Mouse (Mus musculus) embryonic facial prominence, embryonic 13.5 days (tissue): Measurements from ENCODE around the gene Smad3. TPM values are rescaled to one million over a fixed set of nuclear protein-coding genes. Genes with fewer than 3 reads are reported as not detected.

ENCODE experiments used
- ATAC-seq: fragments of 200-750 bp; cut with Nextera tagmentation; 2 replicates; pipeline ENCODE4 v1.8.0; 2017; ENCODE audit warnings: low read depth; ENCODE audit not compliant: insufficient number of reproducible peaks, insufficient read depth, low FRiP score, low TSS enrichment
- H3K27ac ChIP-seq: fragments of 300-500 bp; sonication (generic); 2 replicates; pipeline ENCODE4 v1.5.1; 2015; ENCODE audit warnings: moderate library complexity, mild to moderate bottlenecking, inconsistent platforms
- H3K27me3 ChIP-seq: fragments of 300-500 bp; sonication (generic); 2 replicates; pipeline ENCODE4 v1.6.1; 2015; ENCODE audit warnings: mild to moderate bottlenecking, inconsistent platforms
- H3K36me3 ChIP-seq: fragments of 300-500 bp; sonication (generic); 2 replicates; pipeline ENCODE4 v1.6.1; 2015; ENCODE audit warnings: mild to moderate bottlenecking, inconsistent platforms
- H3K4me1 ChIP-seq: fragments of 300-500 bp; sonication (generic); 2 replicates; pipeline ENCODE4 v1.6.1; 2015; ENCODE audit warnings: inconsistent platforms
- H3K4me2 ChIP-seq: fragments of 300-500 bp; sonication (generic); 2 replicates; pipeline ENCODE4 v1.6.1; 2015; ENCODE audit warnings: moderate library complexity, mild to moderate bottlenecking, inconsistent platforms
- H3K4me3 ChIP-seq: fragments of 300-500 bp; sonication (generic); 2 replicates; pipeline ENCODE4 v1.5.1; 2015; ENCODE audit warnings: mild to moderate bottlenecking, inconsistent platforms
- H3K9ac ChIP-seq: fragments of 300-500 bp; sonication (generic); 2 replicates; pipeline ENCODE4 v1.6.1; 2015; ENCODE audit warnings: mild to moderate bottlenecking, inconsistent platforms
- H3K9me3 ChIP-seq: fragments of 300-500 bp; sonication (generic); 2 replicates; pipeline ENCODE4 v1.6.1; 2016; ENCODE audit warnings: inconsistent platforms
- WGBS: fragments of 180-500 bp; shearing (Covaris S2); methylation state at CpG from one replicate; pipeline ENCODE4 v1.1.7; 2015; ENCODE audit warnings: mixed read lengths; 5-methylcytosine and 5-hydroxymethylcytosine counted together
- polyA plus RNA-seq: library from polyadenylated mRNA; unstranded; fragments of >200 nt; fragmentation: Nextera tagmentation; extraction: Ambion mirVana; gene quantifications from 2 replicates; pipeline ENCODE4 v1.2.1, GENCODE M21; 2015

Gene Smad3
- polyA plus RNA-seq, 1 experiment from 2014 or later, result 29.8 TPM

DNA sequence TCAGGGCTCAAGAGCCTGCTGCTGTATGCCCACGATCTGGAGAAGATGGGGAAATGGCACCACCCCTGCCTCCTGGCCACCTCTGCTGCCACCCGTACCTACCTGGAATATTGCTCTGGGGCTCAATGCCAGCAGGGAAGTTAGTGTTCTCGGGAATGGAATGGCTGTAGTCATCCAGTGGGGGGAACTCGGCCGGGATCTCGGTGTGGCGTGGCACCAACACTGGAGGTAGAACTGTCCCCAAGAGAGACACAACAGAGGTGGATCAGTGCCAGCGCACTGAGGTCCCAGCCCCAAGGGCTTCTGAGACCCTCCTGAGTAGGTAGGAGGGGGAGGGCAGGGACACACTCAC is 90.4 kb downstream of the Smad3 start:
- 0 out of 2 replicates have a peak overlapping the region, but pooled peaks have one; percentile 7 for H3K9ac ChIP-seq
- peaks cover 47% of the 10 kb centered on the region for H3K36me3 ChIP-seq
- no peak overlapping the region for H3K4me3 ChIP-seq
- WGBS, result 78% methylated on average over 8 of the region's 8 CpGs
- no peaks in the 10 kb centered on the region for H3K9me3 ChIP-seq
- H3K27me3 ChIP-seq, result no peaks in the 10 kb centered on the region
- ATAC-seq, result no peak
- peaks cover 71% of the 10 kb centered on the region for H3K4me1 ChIP-seq
- peak overlapping the region; percentile 29; the same call in 1 of the 2 replicates for H3K27ac ChIP-seq
- H3K4me2 ChIP-seq, result no peak overlapping the region

- ATAC-seq, result no peak
- Histone ChIP-seq H3K4me1 (peaks cover 73% of the 10 kb centered on the region), H3K4me3 (no peak overlapping the region), H3K27ac (peak overlapping the region; percentile 29; the same call in 1 of the 2 replicates), H3K9me3 (no peaks in the 10 kb centered on the region), H3K36me3 (peaks cover 53% of the 10 kb centered on the region), H3K27me3 (no peaks in the 10 kb centered on the region), H3K4me2 (no peak overlapping the region), H3K9ac (no peak overlapping the region)
- WGBS, result 69% methylated on average over 18 of the region's 18 CpGs
Measured at GRCm38 (mm10) chr9:63666612-63667372, 91.0 kb downstream of the Smad3 start.

GRCm38 (mm10) chr9:63664792-63665646 is 92.8 kb downstream of the Smad3 start:
- Histone ChIP-seq H3K36me3 (peaks cover 64% of the 10 kb centered on the region), H3K27me3 (no peaks in the 10 kb centered on the region), H3K4me1 (peaks cover 78% of the 10 kb centered on the region), H3K4me3 (no peak overlapping the region), H3K27ac (peak overlapping the region; percentile 60), H3K9ac (no peak overlapping the region), H3K9me3 (no peaks in the 10 kb centered on the region), H3K4me2 (no peak overlapping the region)
- 32% methylated on average over 13 of the region's 13 CpGs for WGBS
- 0 out of 2 replicates have a peak, but pooled peaks have one; percentile 23 for ATAC-seq

- no peak overlapping the region for H3K9ac ChIP-seq
- no peaks in the 10 kb centered on the region for H3K9me3 ChIP-seq
- H3K27ac ChIP-seq, result peak overlapping the region; percentile 60; the same call in 1 of the 2 replicates
- 58% methylated on average over 2 of the region's 2 CpGs for WGBS
- H3K4me1 ChIP-seq, result peaks cover 84% of the 10 kb centered on the region
- no peak overlapping the region for H3K4me2 ChIP-seq
- ATAC-seq, result no peak
- H3K4me3 ChIP-seq, result no peak overlapping the region
- no peaks in the 10 kb centered on the region for H3K27me3 ChIP-seq
- H3K36me3 ChIP-seq, result peaks cover 69% of the 10 kb centered on the region
Measured at GRCm38 (mm10) chr9:63664300-63664745, 93.5 kb downstream of the Smad3 start.

- Histone ChIP-seq H3K9ac (no peak overlapping the region), H3K4me1 (peaks cover 84% of the 10 kb centered on the region), H3K27me3 (no peaks in the 10 kb centered on the region), H3K4me2 (no peak overlapping the region), H3K4me3 (no peak overlapping the region), H3K27ac (peak overlapping the region; percentile 44; the same call in 1 of the 2 replicates), H3K36me3 (peaks cover 69% of the 10 kb centered on the region), H3K9me3 (no peaks in the 10 kb centered on the region)
- 30% methylated on average over 10 of the region's 10 CpGs for WGBS
- no peak for ATAC-seq
Measured at GRCm38 (mm10) chr9:63663222-63663621, 94.6 kb downstream of the Smad3 start.

DNA sequence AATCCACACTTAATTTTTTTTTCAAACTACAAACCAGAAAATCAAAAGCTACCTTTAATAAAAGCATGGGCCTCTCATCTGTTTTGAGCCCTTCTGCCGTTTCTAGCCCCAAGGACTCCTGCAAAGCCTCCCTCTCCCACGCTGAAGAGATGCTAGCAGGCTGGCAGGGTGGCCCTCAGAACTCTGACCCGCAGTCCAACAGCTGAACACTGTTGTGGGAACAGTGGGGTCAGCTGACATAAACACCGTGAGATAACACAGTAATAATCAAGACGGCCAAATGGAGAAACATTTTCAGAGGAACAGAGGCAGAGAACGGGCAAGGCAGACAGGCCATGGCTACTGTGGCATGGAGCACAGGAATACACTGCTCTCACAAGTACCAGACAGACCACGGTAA is 95.0 kb downstream of the Smad3 start:
- 63% methylated on average over 7 of the region's 7 CpGs for WGBS
- Histone ChIP-seq H3K4me1 (peaks cover 85% of the 10 kb centered on the region), H3K27ac (no peak overlapping the region)

GRCm38 (mm10) chr9:63660691-63661090 is 97.1 kb downstream of the Smad3 start:
- H3K4me2 ChIP-seq, result no peak overlapping the region
- peaks cover 52% of the 10 kb centered on the region for H3K36me3 ChIP-seq
- no peak overlapping the region for H3K9ac ChIP-seq
- peaks cover 84% of the 10 kb centered on the region for H3K4me1 ChIP-seq
- 88% methylated on average over 3 of the region's 3 CpGs for WGBS
- H3K27ac ChIP-seq, result no peak overlapping the region
- no peaks in the 10 kb centered on the region for H3K9me3 ChIP-seq
- H3K4me3 ChIP-seq, result no peak overlapping the region
- no peaks in the 10 kb centered on the region for H3K27me3 ChIP-seq
- no peak for ATAC-seq

More for the DNA sequence above, 95.0 kb downstream of the Smad3 start:
- no peaks in the 10 kb centered on the region for H3K9me3 ChIP-seq
- no peak overlapping the region for H3K4me3 ChIP-seq
- H3K4me2 ChIP-seq, result no peak overlapping the region
- H3K9ac ChIP-seq, result no peak overlapping the region
- H3K36me3 ChIP-seq, result peaks cover 68% of the 10 kb centered on the region
- ATAC-seq, result no peak
- no peaks in the 10 kb centered on the region for H3K27me3 ChIP-seq

- H3K36me3 ChIP-seq, result peaks cover 56% of the 10 kb centered on the region
- no peak overlapping the region for H3K9ac ChIP-seq
- no peak for ATAC-seq
- H3K4me2 ChIP-seq, result no peak overlapping the region
- WGBS, result 90% methylated on average over 4 of the region's 4 CpGs
- peaks cover 84% of the 10 kb centered on the region for H3K4me1 ChIP-seq
- H3K4me3 ChIP-seq, result no peak overlapping the region
- H3K9me3 ChIP-seq, result no peaks in the 10 kb centered on the region
- peak overlapping the region; percentile 80 for H3K27ac ChIP-seq
- no peaks in the 10 kb centered on the region for H3K27me3 ChIP-seq
Measured at GRCm38 (mm10) chr9:63660061-63660460, 97.7 kb downstream of the Smad3 start.

- no peak; the same call in 1 of the 2 replicates for ATAC-seq
- Histone ChIP-seq H3K9me3 (no peaks in the 10 kb centered on the region), H3K4me2 (no peak overlapping the region; the same call in 1 of the 2 replicates), H3K9ac (no peak overlapping the region), H3K27ac (peak overlapping the region; percentile 80), H3K27me3 (no peaks in the 10 kb centered on the region), H3K4me3 (no peak overlapping the region), H3K4me1 (peaks cover 84% of the 10 kb centered on the region), H3K36me3 (peaks cover 57% of the 10 kb centered on the region)
- WGBS, result 25% methylated on average over 5 of the region's 5 CpGs
Measured at GRCm38 (mm10) chr9:63658970-63659371, 98.8 kb downstream of the Smad3 start.

DNA sequence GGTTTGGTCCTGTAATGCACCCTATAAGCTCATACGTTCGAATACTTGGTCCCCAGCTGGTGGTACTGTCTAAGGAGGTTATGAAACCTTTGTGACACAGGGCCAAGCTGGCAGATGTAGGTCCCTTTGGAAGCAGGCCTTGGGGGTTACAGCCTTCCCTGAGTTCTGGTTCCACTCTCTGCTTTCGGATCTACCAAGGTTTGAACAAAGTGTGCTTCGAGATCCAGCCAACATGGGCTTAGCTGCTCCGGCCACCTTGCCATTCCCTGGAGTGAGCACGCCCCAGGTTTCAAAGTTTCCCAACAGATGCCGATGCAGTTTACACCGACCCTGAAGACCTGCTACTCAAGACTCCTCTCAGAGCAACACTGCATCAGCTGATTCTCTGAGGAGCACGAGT is 99.4 kb downstream of the Smad3 start:
- H3K4me1 ChIP-seq, result peaks cover 84% of the 10 kb centered on the region
- no peaks in the 10 kb centered on the region for H3K27me3 ChIP-seq
- no peaks in the 10 kb centered on the region for H3K9me3 ChIP-seq
- WGBS, result 80% methylated on average over 9 of the region's 9 CpGs
- no peak overlapping the region for H3K4me3 ChIP-seq
- H3K9ac ChIP-seq, result no peak overlapping the region
- peaks cover 54% of the 10 kb centered on the region for H3K36me3 ChIP-seq
- H3K4me2 ChIP-seq, result no peak overlapping the region
- peak overlapping the region; percentile 56 for H3K27ac ChIP-seq
- no peak for ATAC-seq

DNA sequence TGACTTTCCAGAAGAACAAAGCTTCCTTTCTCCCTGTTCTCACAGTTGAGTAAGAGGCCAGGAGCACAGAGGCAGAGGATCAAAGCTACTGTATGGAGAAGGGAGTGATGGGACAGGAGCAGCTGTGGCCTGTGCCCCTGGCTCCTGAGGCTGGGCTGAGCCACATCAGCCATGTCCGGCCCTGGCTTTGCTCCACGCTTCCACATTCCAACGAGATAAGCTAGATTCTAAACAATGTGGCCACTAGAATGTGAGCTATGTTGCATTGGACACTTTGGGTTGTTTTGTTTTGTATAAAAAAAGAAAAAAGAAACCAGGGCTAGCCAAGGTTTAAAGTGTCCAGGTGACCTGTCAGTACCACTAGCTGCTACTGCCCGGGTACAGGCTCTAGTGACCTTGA is 100.6 kb downstream of the Smad3 start:
- no peak overlapping the region for H3K4me3 ChIP-seq
- no peaks in the 10 kb centered on the region for H3K9me3 ChIP-seq
- no peak overlapping the region for H3K9ac ChIP-seq
- H3K4me1 ChIP-seq, result peaks cover 87% of the 10 kb centered on the region
- H3K27me3 ChIP-seq, result no peaks in the 10 kb centered on the region
- ATAC-seq, result no peak
- no peak overlapping the region for H3K4me2 ChIP-seq
- WGBS, result 75% methylated on average over 4 of the region's 4 CpGs
- H3K27ac ChIP-seq, result no peak overlapping the region
- peaks cover 55% of the 10 kb centered on the region for H3K36me3 ChIP-seq
